Mouse (Mus musculus): ENCODE measurements at regions not wholly inside any gene's neighbourhood (a gene's known extent, or its start where the extent isn't known, plus 50 kb on each side); places are given as distances from the start of the nearest gene placed in this dataset.
A peak's percentile ranks its signal among the peaks of the same experiment; 100 is the strongest.

GRCm38 (mm10) chr4:84805431-84805830 lies 78.7 kb upstream of the Cntln start:
- DNase-seq = no peak

- DNase-seq = no peak
Measured at GRCm38 (mm10) chr4:84793156-84793919, 90.8 kb upstream of the Cntln start.

GRCm38 (mm10) chr4:84786583-84786982 lies 97.5 kb upstream of the Cntln start:
- DNase-seq = no peak

- peak; percentile 55 to 68 for DNase-seq
Measured at GRCm38 (mm10) chr4:84768161-84768560, 93.1 kb upstream of the Bnc2 start.

GRCm38 (mm10) chr4:84766708-84767425 lies 91.8 kb upstream of the Bnc2 start:
- no peak for DNase-seq

- DNase-seq = no peak
Measured at GRCm38 (mm10) chr4:84757172-84757571, 82.1 kb upstream of the Bnc2 start.

GRCm38 (mm10) chr4:84752613-84753185 lies 77.6 kb upstream of the Bnc2 start:
- DNase-seq = peak; percentile 3 to 10

- DNase-seq = no peak
Measured at GRCm38 (mm10) chr4:84741301-84741700, 66.2 kb upstream of the Bnc2 start.

- no peak for DNase-seq
Measured at GRCm38 (mm10) chr4:84740816-84741215, 65.7 kb upstream of the Bnc2 start.
